Mouse (Mus musculus) hindbrain, embryonic 15.5 days (tissue): Measurements from ENCODE around the gene Ifi47. TPM values are rescaled to one million over a fixed set of nuclear protein-coding genes. Genes with fewer than 3 reads are reported as not detected.

Experiments used
- ATAC-seq: fragments of 200-750 bp; cut with Nextera tagmentation; 2 replicates; pipeline ENCODE4 v1.8.0; 2017; ENCODE audit warnings: low read depth, moderate number of reproducible peaks, moderate TSS enrichment; ENCODE audit not compliant: low FRiP score
- H3K27ac ChIP-seq: fragments of 300-500 bp; sonication (generic); replicated peaks from 2 replicates; pipeline ENCODE4 v1.5.1; 2015; ENCODE audit warnings: mild to moderate bottlenecking, inconsistent platforms
- H3K27me3 ChIP-seq: fragments of 300-500 bp; sonication (generic); 2 replicates; pipeline ENCODE4 v1.6.1; 2015; ENCODE audit warnings: control low read depth, inconsistent platforms
- H3K36me3 ChIP-seq: fragments of 300-500 bp; sonication (generic); 2 replicates; pipeline ENCODE4 v1.6.1; 2015; ENCODE audit warnings: control low read depth, inconsistent platforms
- H3K4me1 ChIP-seq: fragments of 300-500 bp; sonication (generic); replicated peaks from 2 replicates; pipeline ENCODE4 v1.6.1; 2015; ENCODE audit warnings: control low read depth, inconsistent platforms
- H3K4me2 ChIP-seq: fragments of 300-500 bp; sonication (generic); 2 replicates; pipeline ENCODE4 v1.6.1; 2015; ENCODE audit warnings: moderate library complexity, mild to moderate bottlenecking, inconsistent platforms
- H3K4me3 ChIP-seq: fragments of 300-500 bp; sonication (generic); 2 replicates; pipeline ENCODE4 v1.5.1; 2015; ENCODE audit warnings: mild to moderate bottlenecking, inconsistent platforms
- H3K9ac ChIP-seq: fragments of 300-500 bp; sonication (generic); 2 replicates; pipeline ENCODE4 v1.6.1; 2015; ENCODE audit warnings: inconsistent platforms
- H3K9me3 ChIP-seq: fragments of 300-500 bp; sonication (generic); 2 replicates; pipeline ENCODE4 v1.6.1; 2016; ENCODE audit warnings: control low read depth, inconsistent platforms
- WGBS: fragments of 180-500 bp; shearing (Covaris S2); methylation state at CpG from one replicate; pipeline ENCODE4 v1.1.7; 2015; 5-methylcytosine and 5-hydroxymethylcytosine counted together
- polyA plus RNA-seq: library from polyadenylated mRNA; unstranded; fragments of >200 nt; fragmentation: Nextera tagmentation; extraction: Ambion mirVana; gene quantifications from 2 replicates; pipeline ENCODE4 v1.2.1, GENCODE M21; 2015

Ifi47 gene
- polyA plus RNA-seq, 1 experiment from 2014 or later: 0.52 TPM

DNA sequence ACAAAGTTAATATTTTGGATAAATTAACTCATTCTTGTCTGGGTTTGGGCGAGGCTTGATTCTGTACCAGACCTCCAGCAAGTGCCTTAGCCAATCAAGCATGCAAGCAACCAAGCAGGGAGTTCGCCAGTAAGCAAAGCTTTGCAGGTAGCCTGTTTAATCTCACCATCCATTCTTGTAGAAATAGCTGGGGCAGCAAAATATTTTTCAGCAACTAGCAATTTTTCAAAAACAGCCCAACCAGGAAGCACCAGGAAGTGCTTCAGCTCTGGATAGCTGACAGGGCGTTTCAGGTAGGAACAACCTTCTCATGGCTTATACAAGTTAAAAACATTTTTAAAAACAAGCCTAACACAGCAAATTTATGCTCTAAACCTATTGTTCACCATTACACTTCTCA lies 5.5 kb downstream of the Ifi47 start:
- H3K4me2 ChIP-seq: no peak overlapping the region

DNA sequence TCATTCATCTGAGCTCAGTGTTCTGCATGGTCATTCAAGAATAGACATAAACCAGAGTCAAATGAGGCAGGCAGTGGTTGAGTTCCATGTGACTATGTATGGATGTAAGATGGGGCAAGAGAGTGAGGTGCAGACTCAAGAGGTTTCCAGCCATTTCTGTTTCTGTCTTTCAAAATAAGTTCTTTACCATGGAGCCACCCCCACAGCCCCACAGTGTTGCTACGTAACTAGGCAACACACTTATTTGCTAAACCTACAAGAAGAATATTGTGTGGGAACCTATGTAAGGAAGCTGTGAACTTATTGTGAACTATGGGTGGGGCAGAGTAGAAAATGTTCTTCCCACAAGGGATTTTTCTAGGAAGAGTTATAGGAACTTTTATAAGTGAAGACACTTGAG lies 6.8 kb downstream of the Ifi47 start:
- Histone ChIP-seq H3K4me2 (no peak overlapping the region), H3K27ac (no peak overlapping the region), H3K9me3 (no peaks in the 10 kb centered on the region), H3K4me1 (no peaks in the 10 kb centered on the region), H3K9ac (no peak overlapping the region), H3K36me3 (no peaks in the 10 kb centered on the region), H3K4me3 (no peak overlapping the region), H3K27me3 (no peaks in the 10 kb centered on the region)
- 92% methylated on average over 1 of the region's 1 CpGs for WGBS
- no peak for ATAC-seq

More for the DNA sequence above, 5.5 kb downstream of the Ifi47 start:
- Histone ChIP-seq H3K36me3 (no peaks in the 10 kb centered on the region), H3K4me3 (no peak overlapping the region), H3K9ac (no peak overlapping the region), H3K27ac (no peak overlapping the region), H3K4me1 (no peaks in the 10 kb centered on the region), H3K27me3 (no peaks in the 10 kb centered on the region), H3K9me3 (no peaks in the 10 kb centered on the region)
- no peak for ATAC-seq
- WGBS: 82% methylated on average over 3 of the region's 3 CpGs

- Histone ChIP-seq H3K27ac (no peak overlapping the region), H3K4me2 (no peak overlapping the region), H3K4me3 (no peak overlapping the region), H3K4me1 (no peaks in the 10 kb centered on the region), H3K9ac (no peak overlapping the region), H3K36me3 (no peaks in the 10 kb centered on the region), H3K27me3 (no peaks in the 10 kb centered on the region), H3K9me3 (no peaks in the 10 kb centered on the region)
- 88% methylated on average over 3 of the region's 3 CpGs for WGBS
- no peak for ATAC-seq
Measured at GRCm38 (mm10) chr11:49083808-49084207, 7.4 kb downstream of the Ifi47 start.

DNA sequence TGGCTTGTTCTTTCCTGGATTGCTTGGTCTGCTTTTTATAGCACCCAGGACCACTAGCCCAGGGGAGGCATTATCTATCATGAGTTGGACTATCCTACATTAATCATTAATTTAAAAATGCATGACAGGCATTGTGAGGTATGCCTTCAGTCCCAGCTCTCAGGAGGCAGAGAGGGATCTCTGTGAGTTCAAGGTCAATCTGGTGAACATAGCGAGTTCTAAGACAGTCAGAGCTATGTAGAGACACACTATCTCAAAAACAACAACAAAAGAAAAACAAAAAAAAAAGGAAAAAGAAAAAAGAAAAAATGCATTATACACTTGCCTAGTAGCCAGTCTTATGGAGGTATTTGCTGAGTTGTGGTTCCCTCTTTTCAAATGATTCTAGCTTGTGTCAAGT lies 8.0 kb downstream of the Ifi47 start:
- Histone ChIP-seq H3K27me3 (no peaks in the 10 kb centered on the region), H3K4me2 (no peak overlapping the region), H3K4me3 (no peak overlapping the region), H3K9ac (no peak overlapping the region), H3K9me3 (no peaks in the 10 kb centered on the region), H3K36me3 (no peaks in the 10 kb centered on the region), H3K4me1 (no peaks in the 10 kb centered on the region), H3K27ac (no peak overlapping the region)
- no peak for ATAC-seq
- 92% methylated on average over 1 of the region's 1 CpGs for WGBS

GRCm38 (mm10) chr11:49084875-49085274 lies 8.5 kb downstream of the Ifi47 start:
- no peak for ATAC-seq
- no peaks in the 10 kb centered on the region for H3K36me3 ChIP-seq
- H3K9me3 ChIP-seq: no peaks in the 10 kb centered on the region
- no peak overlapping the region for H3K4me3 ChIP-seq
- H3K4me1 ChIP-seq: no peaks in the 10 kb centered on the region
- no peak overlapping the region for H3K4me2 ChIP-seq
- WGBS: 32% methylated on average over 3 of the region's 3 CpGs
- no peak overlapping the region for H3K9ac ChIP-seq
- no peaks in the 10 kb centered on the region for H3K27me3 ChIP-seq
- H3K27ac ChIP-seq: no peak overlapping the region

DNA sequence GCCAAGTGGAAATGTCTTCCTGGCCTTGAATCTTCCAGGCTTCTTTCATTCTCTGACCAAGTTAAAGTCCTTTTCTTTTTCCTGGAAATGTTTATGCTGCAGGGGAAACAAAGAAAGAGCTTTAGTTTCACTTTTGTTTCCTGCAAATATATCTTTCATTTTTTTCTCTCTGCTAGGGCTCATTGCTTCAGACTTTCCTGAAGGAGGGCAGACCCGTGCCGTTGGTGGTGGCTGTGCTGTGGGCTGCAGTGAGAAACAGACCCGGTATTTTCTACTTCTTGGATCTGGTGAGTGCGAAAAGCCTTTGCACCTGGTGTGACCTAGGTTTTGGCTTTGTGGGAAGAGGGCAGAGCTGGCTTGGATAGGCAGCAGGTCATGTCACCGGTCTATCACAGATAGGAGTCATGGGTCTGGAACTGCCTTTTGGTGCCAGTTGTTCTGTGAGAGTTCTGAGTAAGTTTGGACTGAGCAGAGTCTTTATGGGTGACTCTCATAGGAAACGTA lies 10.5 kb downstream of the Ifi47 start:
- 81% methylated on average over 6 of the region's 6 CpGs for WGBS
- Histone ChIP-seq H3K4me2 (no peak overlapping the region), H3K27ac (no peak overlapping the region), H3K9me3 (no peaks in the 10 kb centered on the region), H3K4me3 (no peak overlapping the region), H3K9ac (no peak overlapping the region), H3K27me3 (no peaks in the 10 kb centered on the region), H3K36me3 (no peaks in the 10 kb centered on the region), H3K4me1 (no peaks in the 10 kb centered on the region)
- no peak for ATAC-seq

DNA sequence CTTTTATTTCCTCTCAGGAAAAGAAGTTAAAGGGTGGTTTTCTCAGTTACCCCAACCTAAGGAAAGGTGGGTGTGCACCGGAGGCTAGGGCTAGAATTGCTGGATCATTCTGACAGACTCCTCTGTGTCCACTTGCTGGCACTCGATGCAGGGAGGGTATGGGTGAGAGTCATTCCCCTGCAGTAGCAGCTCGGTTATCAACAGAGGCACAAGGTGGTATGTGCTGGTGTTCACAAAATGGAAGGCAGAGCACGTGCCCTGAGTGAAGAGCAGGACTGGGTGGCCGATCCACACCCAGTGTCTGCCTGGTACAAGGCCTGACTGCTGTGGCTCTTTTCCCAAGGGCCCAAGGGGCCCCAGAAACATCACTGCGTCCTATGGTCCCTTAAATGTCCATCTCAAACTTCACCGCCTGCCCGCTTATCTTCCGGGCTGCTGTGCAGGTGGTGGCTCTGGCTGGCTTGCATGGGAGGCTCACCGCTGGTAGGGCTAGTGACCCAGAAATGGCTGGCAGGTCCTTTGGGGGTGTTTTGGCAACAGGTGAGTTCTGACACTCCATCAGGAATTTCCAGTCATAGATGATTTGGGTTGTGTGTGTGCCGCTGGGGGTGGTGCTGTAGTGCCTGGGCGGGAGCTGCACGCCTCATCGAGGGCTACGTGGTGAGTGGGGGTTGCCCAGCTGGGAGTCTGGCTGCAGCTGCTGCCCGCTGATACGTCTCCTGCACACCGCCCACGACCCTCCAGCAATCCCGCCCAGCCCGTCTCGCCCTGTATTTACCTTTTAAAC lies 11.6 kb downstream of the Ifi47 start:
- Histone ChIP-seq H3K27ac (no peak overlapping the region), H3K27me3 (no peaks in the 10 kb centered on the region), H3K4me3 (no peak overlapping the region), H3K36me3 (no peaks in the 10 kb centered on the region), H3K4me2 (peak overlapping the region; percentile 36), H3K4me1 (no peaks in the 10 kb centered on the region), H3K9me3 (no peaks in the 10 kb centered on the region), H3K9ac (no peak overlapping the region)
- WGBS: 46% methylated on average over 22 of the region's 22 CpGs
- ATAC-seq: no peak

DNA sequence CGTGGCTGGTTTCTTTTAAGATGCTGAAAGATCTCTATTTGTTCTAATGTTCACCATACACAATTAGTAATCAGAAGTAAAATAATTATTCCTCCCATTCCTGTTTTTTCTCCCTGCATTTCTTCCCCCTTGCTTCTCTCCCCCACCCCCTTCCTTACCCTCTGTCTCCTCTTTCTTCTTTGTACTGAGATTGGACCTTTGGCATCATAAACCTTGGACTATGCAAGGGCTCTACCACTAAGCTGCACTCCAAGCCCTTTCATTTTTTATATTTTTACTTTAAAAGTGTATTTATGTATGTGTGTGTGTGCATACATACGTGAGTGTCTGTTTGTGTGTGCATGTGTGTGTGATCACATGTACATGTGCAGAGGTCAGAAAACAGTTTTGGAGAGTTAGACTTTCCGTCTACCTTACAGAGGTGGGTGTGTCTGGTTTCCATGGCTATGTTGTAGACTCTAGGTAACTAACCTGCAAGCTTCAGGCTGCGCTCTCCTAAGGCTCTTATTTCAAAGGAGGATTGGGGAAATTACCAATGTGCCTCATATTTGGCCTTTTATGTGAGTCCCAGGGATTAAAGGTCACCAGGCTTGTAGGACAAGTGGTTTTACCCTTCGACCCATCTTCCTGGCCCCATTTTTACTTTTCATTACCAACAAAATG lies 12.7 kb downstream of the Ifi47 start:
- Histone ChIP-seq H3K4me3 (no peak overlapping the region), H3K9ac (no peak overlapping the region), H3K27me3 (no peaks in the 10 kb centered on the region), H3K9me3 (no peaks in the 10 kb centered on the region), H3K4me1 (no peaks in the 10 kb centered on the region), H3K36me3 (no peaks in the 10 kb centered on the region), H3K27ac (no peak overlapping the region), H3K4me2 (no peak overlapping the region)
- ATAC-seq: no peak
- WGBS: 93% methylated on average over 5 of the region's 5 CpGs

DNA sequence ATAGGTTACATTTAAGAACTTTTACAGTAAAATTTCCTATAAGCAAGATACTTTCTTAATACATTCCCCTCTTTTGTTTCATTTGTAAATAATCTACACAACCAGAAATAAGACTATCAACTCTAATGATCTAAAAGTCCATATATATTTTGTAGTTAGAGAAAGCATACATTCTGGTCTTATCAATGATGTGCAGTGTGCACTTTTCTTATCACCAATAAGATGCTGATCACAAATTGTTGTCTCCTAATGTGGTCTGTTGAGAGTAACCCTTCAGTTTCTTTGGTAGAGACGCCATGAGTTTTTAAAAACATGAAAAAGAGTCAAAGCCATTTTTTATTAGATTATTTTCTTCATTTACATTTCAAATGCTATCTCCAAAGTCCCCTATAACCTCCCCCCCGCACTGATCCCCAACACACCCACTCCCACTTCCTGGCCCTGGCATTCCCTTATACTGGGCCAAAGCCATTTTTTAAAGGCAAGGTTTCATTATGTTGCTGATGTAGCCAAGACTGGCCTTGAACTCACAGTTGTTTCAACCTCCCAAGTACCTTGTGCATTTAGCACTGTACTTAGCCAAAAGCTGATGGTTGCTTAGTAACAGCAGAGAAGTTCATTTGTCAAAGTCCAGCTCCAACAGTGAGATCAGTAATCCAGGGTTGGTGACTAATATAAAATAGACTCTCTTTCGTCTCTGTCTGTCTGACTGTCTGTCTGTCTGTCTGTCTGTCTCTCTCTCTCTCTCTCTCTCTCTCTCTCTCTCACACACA lies 13.5 kb downstream of the Ifi47 start:
- no peaks in the 10 kb centered on the region for H3K9me3 ChIP-seq
- H3K27me3 ChIP-seq: no peaks in the 10 kb centered on the region
- H3K4me2 ChIP-seq: no peak overlapping the region
- 85% methylated on average over 3 of the region's 3 CpGs for WGBS
- no peak overlapping the region for H3K4me3 ChIP-seq
- no peaks in the 10 kb centered on the region for H3K36me3 ChIP-seq
- H3K9ac ChIP-seq: no peak overlapping the region
- H3K27ac ChIP-seq: no peak overlapping the region
- no peak for ATAC-seq
- no peaks in the 10 kb centered on the region for H3K4me1 ChIP-seq

GRCm38 (mm10) chr11:49090551-49090950 lies 14.2 kb downstream of the Ifi47 start:
- Histone ChIP-seq H3K36me3 (no peaks in the 10 kb centered on the region), H3K9ac (no peak overlapping the region), H3K27ac (no peak overlapping the region), H3K9me3 (no peaks in the 10 kb centered on the region), H3K4me2 (no peak overlapping the region), H3K27me3 (no peaks in the 10 kb centered on the region), H3K4me1 (no peaks in the 10 kb centered on the region), H3K4me3 (no peak overlapping the region)
- no peak for ATAC-seq
- WGBS: 91% methylated on average over 5 of the region's 5 CpGs

DNA sequence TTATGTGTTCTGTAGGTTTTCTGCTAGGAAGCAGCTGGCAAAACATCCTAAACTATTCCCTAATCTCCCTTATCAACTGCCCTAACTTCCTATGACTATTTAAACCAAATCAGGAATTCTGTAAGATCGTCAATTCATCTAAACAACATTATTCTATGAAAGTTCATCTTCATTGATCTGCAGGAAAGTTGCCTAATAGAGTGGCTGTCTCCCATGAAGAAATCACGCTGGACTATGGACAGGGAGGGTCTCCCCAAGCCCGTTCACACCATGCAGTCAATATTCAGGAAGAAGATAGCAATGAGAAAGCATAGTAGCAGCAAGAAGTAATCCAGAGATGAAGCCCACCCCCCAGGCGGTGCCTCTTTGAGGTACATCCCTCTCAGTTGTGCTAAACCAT lies 14.8 kb downstream of the Ifi47 start:
- H3K4me2 ChIP-seq: no peak overlapping the region
- H3K4me3 ChIP-seq: no peak overlapping the region
- no peaks in the 10 kb centered on the region for H3K36me3 ChIP-seq
- no peaks in the 10 kb centered on the region for H3K27me3 ChIP-seq
- H3K9ac ChIP-seq: no peak overlapping the region
- no peaks in the 10 kb centered on the region for H3K9me3 ChIP-seq
- no peaks in the 10 kb centered on the region for H3K4me1 ChIP-seq
- H3K27ac ChIP-seq: no peak overlapping the region
- 86% methylated on average over 4 of the region's 4 CpGs for WGBS
- no peak for ATAC-seq

GRCm38 (mm10) chr11:49092053-49092586 lies 15.7 kb downstream of the Ifi47 start:
- 94% methylated on average over 1 of the region's 1 CpGs for WGBS
- Histone ChIP-seq H3K4me1 (no peaks in the 10 kb centered on the region), H3K9me3 (no peaks in the 10 kb centered on the region), H3K27me3 (no peaks in the 10 kb centered on the region), H3K27ac (no peak overlapping the region), H3K9ac (no peak overlapping the region), H3K36me3 (no peaks in the 10 kb centered on the region), H3K4me3 (no peak overlapping the region), H3K4me2 (no peak overlapping the region)
- no peak for ATAC-seq
